Mouse (Mus musculus): ENCODE data around the gene Snx13.
A peak's percentile ranks its signal among the peaks of the same experiment; 100 is the strongest.

Snx13 gene

GRCm38 (mm10) chr12:35182675-35183074 is 135.7 kb downstream of the Snx13 start:
- DNase-seq (ENCODE audit: extremely low read depth, insufficient read length, low spot score): no peak

GRCm38 (mm10) chr12:35184261-35184660 is 137.3 kb downstream of the Snx13 start:
- DNase-seq (ENCODE audit: extremely low read depth, insufficient read length, low spot score): no peak

- peak; percentile 49 for DNase-seq (ENCODE audit: extremely low read depth, insufficient read length, low spot score)
Measured at GRCm38 (mm10) chr12:35191698-35192425, 144.9 kb downstream of the Snx13 start.

DNA sequence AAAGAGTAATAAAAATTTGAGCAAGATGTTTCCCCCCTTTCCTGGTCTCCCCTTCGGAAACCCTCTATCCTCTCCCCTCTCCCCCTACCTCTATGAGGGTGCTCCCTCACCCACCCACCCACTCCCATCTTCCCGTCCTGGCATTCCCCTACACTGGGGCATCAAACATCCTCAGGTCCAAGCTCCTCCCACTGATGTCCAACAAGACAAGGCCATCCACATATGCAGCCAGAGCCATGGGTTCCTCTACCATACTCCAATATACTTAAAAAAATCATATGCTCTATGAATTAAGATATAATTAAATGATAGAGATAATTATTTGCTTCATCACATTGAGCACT is 145.4 kb downstream of the Snx13 start:
- DNase-seq (ENCODE audit: extremely low read depth, insufficient read length, low spot score): no peak

All from 3134 (cell line).